Mouse (Mus musculus) ES-E14 (cell line): ENCODE measurements around the gene Mitf.

Source experiments
- HCFC1 ChIP-seq: IDR thresholded peaks from 2 replicates; pipeline ENCODE4 v1.6.1; 2012; ENCODE audit warnings: low read length, inconsistent platforms, borderline replicate concordance; ENCODE audit not compliant: insufficient read depth
- ZNF384 ChIP-seq: IDR thresholded peaks from 2 replicates; pipeline ENCODE4 v1.6.1; 2012; ENCODE audit warnings: low read depth, low read length, inconsistent platforms

- TF ChIP-seq HCFC1 (no peak), ZNF384 (no peak)
Measured at GRCm38 (mm10) chr6:97820505-97820904, 13.7 kb downstream of the Mitf start.
